In the genomic region with DNA sequence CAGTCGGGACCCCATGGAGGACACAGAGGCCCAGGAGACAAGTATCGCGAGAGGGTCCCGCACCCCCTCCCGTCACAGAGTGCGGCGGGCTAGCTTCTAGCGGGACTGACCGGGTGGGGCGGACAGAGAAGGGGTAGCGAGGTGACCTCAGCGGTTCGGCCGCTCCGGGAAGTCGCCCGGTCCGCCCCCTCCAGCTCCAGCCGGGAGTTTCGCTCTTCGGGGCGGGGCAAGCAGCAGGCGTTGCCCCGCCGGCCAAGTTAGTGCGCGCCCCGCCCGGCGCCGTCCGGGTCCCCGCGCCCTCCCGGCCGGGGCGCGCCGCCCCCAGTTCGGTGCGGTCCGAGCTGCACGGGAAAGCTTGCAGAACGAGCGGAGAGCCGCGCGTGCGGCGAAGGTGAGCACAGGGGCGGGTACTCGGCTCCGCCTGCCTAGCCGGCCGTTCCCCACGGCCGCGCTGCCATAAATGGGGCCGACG, we compare ENCODE assay signal across 8 mouse cellular contexts. TPM values are rescaled to one million over a fixed set of nuclear protein-coding genes. Genes with fewer than 3 reads are reported as not detected.
DNase-seq lines count a peak whose midpoint lies in the region; ATAC-seq and TF ChIP-seq lines count a peak whose summit lies in the region.

A gene (plus strand): TSS at position 274 of the 472 bp plus-strand sequence.

- ATAC-seq in megakaryocyte progenitor cell, adult 5-6 weeks (replicated peaks; ENCODE audit: poor library complexity), result peak; percentile 12; the same call in 1 of the 2 replicates

- H3K27ac ChIP-seq in left cerebral cortex, adult 2 months, result no peak within 1 kb of the TSS
- H3K27ac ChIP-seq in forebrain, embryonic 10.5 days, result peak within 1 kb of the TSS; percentile 83
- no peak within 1 kb of the TSS for H3K27ac ChIP-seq in testis, adult 2 months (ENCODE audit: control insufficient read depth, insufficient read depth, low read depth, low read length)

- no peak for DNase-seq in left cerebral cortex, adult 2 months (ENCODE audit: extremely low spot score in 1 of 2, low spot score in 2 of 2)
- no peak for DNase-seq in left cerebral cortex, postnatal 25 days (ENCODE audit: low spot score in 2 of 2)
- DNase-seq in forebrain, embryonic 10.5 days (ENCODE audit: extremely low spot score, low spot score), result peak; percentile 81
- DNase-seq in heart, postnatal 14 days, result peak; percentile 81 to 84
- peak; percentile 81 to 91 for DNase-seq in kidney, postnatal 4 days
- no peak for DNase-seq in left cerebral cortex, postnatal 36 days (ENCODE audit: low spot score in 2 of 2)

- intact Hi-C loops in left cerebral cortex, adult 2 months (cut with DNase I), result no loop called here
- intact Hi-C loops in left cerebral cortex, postnatal 25 days (cut with DNase I), result no loop called here
- intact Hi-C loops in heart, postnatal 14 days (cut with DNase I), result loop anchor here (2.0 kb wide), 1 partner anchor 14 kb away; no protein-coding TSS in a partner anchor
- intact Hi-C loops in left cerebral cortex, postnatal 36 days (cut with DNase I), result no loop called here

- H3K4me3 ChIP-seq in left cerebral cortex, adult 2 months, result peak within 1 kb of the TSS; percentile 54
- H3K4me3 ChIP-seq in forebrain, embryonic 10.5 days, result peak within 1 kb of the TSS; percentile 74
- peak within 1 kb of the TSS; percentile 77 for H3K4me3 ChIP-seq in testis, adult 2 months (ENCODE audit: control insufficient read depth, low read depth, low read length)

- TF ChIP-seq CTCF in left cerebral cortex, adult 2 months (IDR thresholded peaks at IDR 0.05), result no peak; the same call in 1 of the 2 replicates
- TF ChIP-seq CTCF in testis, adult 2 months (IDR thresholded peaks at IDR 0.05; ENCODE audit: control insufficient read depth, insufficient read depth, insufficient replicate concordance, low read depth, low read length), result no peak; the same call in 1 of the 2 replicates

- H3K36me3 ChIP-seq in forebrain, embryonic 10.5 days (replicated peaks), result peaks cover 17% of the 10 kb centered on the region
- no peaks in the 10 kb centered on the region for H3K36me3 ChIP-seq in testis, adult 2 months (ENCODE audit: control insufficient read depth, insufficient read depth, low read length)

- no peak for TF ChIP-seq POLR2A in testis, adult 2 months (IDR thresholded peaks at IDR 0.05; ENCODE audit: control insufficient read depth, low read depth, low read length)

- H3K27me3 ChIP-seq in forebrain, embryonic 10.5 days (ENCODE audit: poor library complexity, severe bottlenecking), result peaks cover 76% of the 10 kb centered on the region
- H3K27me3 ChIP-seq in testis, adult 2 months (ENCODE audit: control insufficient read depth, insufficient read depth, low read length), result no peaks in the 10 kb centered on the region

- under 1% methylated on average over 60 of the region's 60 CpGs for WGBS in forebrain, embryonic 10.5 days

- peaks cover 62% of the 10 kb centered on the region for H3K4me1 ChIP-seq in forebrain, embryonic 10.5 days
- peaks cover 36% of the 10 kb centered on the region for H3K4me1 ChIP-seq in testis, adult 2 months (ENCODE audit: control insufficient read depth, insufficient read depth, low read length)

- H3K9me3 ChIP-seq in forebrain, embryonic 10.5 days, result no peaks in the 10 kb centered on the region

RNA-seq across cellular contexts. Expression of the gene that starts here (rescaled TPM):
- 1 to 10 TPM; 1.1 to 1.2 TPM for total RNA-seq in left cerebral cortex, adult 2 months (2021)
- 1 to 10 TPM in 1 of 2 experiments, under 1 TPM in 1; 0.76 to 1.3 TPM for total RNA-seq in left cerebral cortex, postnatal 25 days (2021)
- polyA plus RNA-seq in forebrain, embryonic 10.5 days (2016; fragmentation: Nextera tagmentation; extraction: Ambion mirVana), result 4.1 and 4.3 TPM in 2 replicates
- total RNA-seq in heart, postnatal 14 days (2021), result 1 to 10 TPM; 5.8 to 7.2 TPM
- total RNA-seq in megakaryocyte progenitor cell, adult 5-6 weeks (2015), result 1.8 and 2.1 TPM in 2 replicates
- total RNA-seq in megakaryocyte progenitor cell, adult 5-6 weeks (2017), result 0.54 and 0.92 TPM in 2 replicates
- polyA plus RNA-seq in testis, adult 2 months (2012; rRNA removed), result 49.9 and 55.5 TPM in 2 replicates
- total RNA-seq in left cerebral cortex, postnatal 36 days (2021), result under 1 TPM; 0.70 to 0.81 TPM

Comparison
In these comparisons a context has a peak if more than half of its experiments do, and no peak if none do; other contexts are left out.
1. DNase-seq: peak in forebrain, embryonic 10.5 days (single experiment), heart, postnatal 14 days (2 of 2) and kidney, postnatal 4 days (2 of 2); none in left cerebral cortex, adult 2 months (0 of 2), left cerebral cortex, postnatal 25 days (0 of 2) and left cerebral cortex, postnatal 36 days (0 of 2).
2. Peak in every context shown above with its lines, with median percentiles within 50 percentile points of each other: H3K4me3 ChIP-seq.